Mouse (Mus musculus) naive thymus-derived CD4-positive, alpha-beta T cell, adult 2 months (primary cell): Measurements from ENCODE around the gene Ppp1r12a.

Experiments
- DNase-seq: peaks from one replicate; pipeline ENCODE4 v3.0.0-alpha.2; 2011; ENCODE audit warnings: low read depth

Gene Ppp1r12a

DNA sequence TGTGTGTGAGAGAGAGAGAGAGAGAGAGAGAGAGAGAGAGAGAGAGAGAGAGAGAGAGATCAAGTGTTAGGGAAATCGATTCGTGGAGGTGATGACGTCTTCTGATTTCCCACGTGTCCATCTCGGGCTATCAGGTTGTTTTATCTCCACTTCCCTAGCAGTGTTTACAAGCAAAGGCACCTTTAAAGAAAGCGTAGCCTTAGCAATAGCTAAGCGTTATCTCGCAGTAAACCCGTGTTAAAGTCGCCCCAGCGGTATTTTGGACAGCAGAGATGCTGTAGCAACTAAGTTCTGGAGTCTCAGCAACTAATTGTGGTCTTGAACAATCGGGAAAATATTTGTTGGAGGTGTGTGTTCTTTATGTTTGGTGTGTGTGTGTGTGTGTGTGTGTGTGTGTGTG, 171.6 kb downstream of the Ppp1r12a start:
- peak; percentile 22 for DNase-seq
